Mouse (Mus musculus) hindbrain, embryonic 15.5 days (tissue): ENCODE measurements around the gene Piwil4. TPM values are rescaled to one million over a fixed set of nuclear protein-coding genes. Genes with fewer than 3 reads are reported as not detected.

ENCODE experiments used
- ATAC-seq: fragments of 200-750 bp; cut with Nextera tagmentation; 2 replicates; pipeline ENCODE4 v1.8.0; 2017; ENCODE audit warnings: low read depth, moderate number of reproducible peaks, moderate TSS enrichment; ENCODE audit not compliant: low FRiP score
- H3K27ac ChIP-seq: fragments of 300-500 bp; sonication (generic); replicated peaks from 2 replicates; pipeline ENCODE4 v1.5.1; 2015; ENCODE audit warnings: mild to moderate bottlenecking, inconsistent platforms
- H3K27me3 ChIP-seq: fragments of 300-500 bp; sonication (generic); 2 replicates; pipeline ENCODE4 v1.6.1; 2015; ENCODE audit warnings: control low read depth, inconsistent platforms
- H3K36me3 ChIP-seq: fragments of 300-500 bp; sonication (generic); 2 replicates; pipeline ENCODE4 v1.6.1; 2015; ENCODE audit warnings: control low read depth, inconsistent platforms
- H3K4me1 ChIP-seq: fragments of 300-500 bp; sonication (generic); replicated peaks from 2 replicates; pipeline ENCODE4 v1.6.1; 2015; ENCODE audit warnings: control low read depth, inconsistent platforms
- H3K4me2 ChIP-seq: fragments of 300-500 bp; sonication (generic); 2 replicates; pipeline ENCODE4 v1.6.1; 2015; ENCODE audit warnings: moderate library complexity, mild to moderate bottlenecking, inconsistent platforms
- H3K4me3 ChIP-seq: fragments of 300-500 bp; sonication (generic); 2 replicates; pipeline ENCODE4 v1.5.1; 2015; ENCODE audit warnings: mild to moderate bottlenecking, inconsistent platforms
- H3K9ac ChIP-seq: fragments of 300-500 bp; sonication (generic); 2 replicates; pipeline ENCODE4 v1.6.1; 2015; ENCODE audit warnings: inconsistent platforms
- H3K9me3 ChIP-seq: fragments of 300-500 bp; sonication (generic); 2 replicates; pipeline ENCODE4 v1.6.1; 2016; ENCODE audit warnings: control low read depth, inconsistent platforms
- WGBS: fragments of 180-500 bp; shearing (Covaris S2); methylation state at CpG from one replicate; pipeline ENCODE4 v1.1.7; 2015; 5-methylcytosine and 5-hydroxymethylcytosine counted together
- polyA plus RNA-seq: library from polyadenylated mRNA; unstranded; fragments of >200 nt; fragmentation: Nextera tagmentation; extraction: Ambion mirVana; gene quantifications from 2 replicates; pipeline ENCODE4 v1.2.1, GENCODE M21; 2015

Piwil4 gene
- polyA plus RNA-seq, 1 experiment from 2014 or later, result 0.43 TPM

DNA sequence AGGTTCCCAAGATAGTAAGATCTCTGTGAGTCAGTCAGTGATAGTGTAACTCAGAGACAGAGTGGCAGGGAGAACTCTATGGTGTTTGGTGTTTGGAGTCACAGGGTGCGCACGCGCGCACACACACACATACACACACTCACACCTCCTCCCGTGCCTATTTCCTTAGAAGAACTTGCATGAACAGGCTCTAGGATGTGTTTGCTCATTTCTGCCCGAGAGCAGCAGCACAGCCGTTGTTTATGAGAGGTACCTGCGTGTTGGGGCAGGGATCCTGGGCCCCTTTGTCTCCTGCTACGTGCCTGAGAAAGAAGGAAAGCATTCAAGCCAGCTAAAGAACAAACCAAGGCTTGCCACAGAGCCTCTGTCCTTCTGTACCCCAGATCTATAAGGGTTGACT lies 78.4 kb downstream of the Piwil4 start:
- no peak for ATAC-seq
- Histone ChIP-seq H3K27ac (no peak overlapping the region), H3K9ac (no peak overlapping the region), H3K27me3 (no peaks in the 10 kb centered on the region), H3K4me1 (no peaks in the 10 kb centered on the region), H3K9me3 (no peaks in the 10 kb centered on the region), H3K4me2 (no peak overlapping the region), H3K36me3 (no peaks in the 10 kb centered on the region), H3K4me3 (no peak overlapping the region)
- WGBS, result 87% methylated on average over 9 of the region's 9 CpGs

- Histone ChIP-seq H3K9me3 (no peaks in the 10 kb centered on the region), H3K27ac (no peak overlapping the region), H3K27me3 (no peaks in the 10 kb centered on the region), H3K36me3 (no peaks in the 10 kb centered on the region), H3K4me2 (no peak overlapping the region), H3K4me1 (no peaks in the 10 kb centered on the region), H3K9ac (no peak overlapping the region), H3K4me3 (no peak overlapping the region)
- 51% methylated on average over 2 of the region's 2 CpGs for WGBS
- no peak for ATAC-seq
Measured at GRCm38 (mm10) chr9:14657926-14658325, 82.6 kb downstream of the Piwil4 start.

DNA sequence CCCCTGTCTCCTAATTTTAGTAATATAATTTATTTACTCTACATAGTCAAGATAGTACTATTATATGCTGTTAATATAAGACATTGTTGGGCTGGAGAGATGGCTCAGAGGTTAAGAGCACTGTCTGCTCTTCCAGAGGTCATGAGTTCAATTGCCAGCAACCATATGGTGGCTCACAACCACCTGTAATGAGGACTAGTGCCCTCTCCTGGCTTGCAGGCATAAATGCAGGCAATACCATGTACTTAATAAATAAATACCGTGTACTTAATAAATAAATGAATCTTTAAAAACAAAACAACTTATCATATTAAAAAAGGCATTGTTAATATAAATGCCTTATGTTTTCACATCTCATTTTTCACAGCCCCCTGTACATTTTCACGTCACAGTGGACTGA lies 86.5 kb downstream of the Piwil4 start:
- H3K27me3 ChIP-seq, result no peaks in the 10 kb centered on the region
- H3K4me3 ChIP-seq, result no peak overlapping the region
- H3K27ac ChIP-seq, result no peak overlapping the region
- H3K36me3 ChIP-seq, result no peaks in the 10 kb centered on the region
- 71% methylated on average over 2 of the region's 2 CpGs for WGBS
- no peaks in the 10 kb centered on the region for H3K9me3 ChIP-seq
- H3K4me1 ChIP-seq, result no peaks in the 10 kb centered on the region
- ATAC-seq, result no peak
- H3K9ac ChIP-seq, result no peak overlapping the region
- no peak overlapping the region for H3K4me2 ChIP-seq

DNA sequence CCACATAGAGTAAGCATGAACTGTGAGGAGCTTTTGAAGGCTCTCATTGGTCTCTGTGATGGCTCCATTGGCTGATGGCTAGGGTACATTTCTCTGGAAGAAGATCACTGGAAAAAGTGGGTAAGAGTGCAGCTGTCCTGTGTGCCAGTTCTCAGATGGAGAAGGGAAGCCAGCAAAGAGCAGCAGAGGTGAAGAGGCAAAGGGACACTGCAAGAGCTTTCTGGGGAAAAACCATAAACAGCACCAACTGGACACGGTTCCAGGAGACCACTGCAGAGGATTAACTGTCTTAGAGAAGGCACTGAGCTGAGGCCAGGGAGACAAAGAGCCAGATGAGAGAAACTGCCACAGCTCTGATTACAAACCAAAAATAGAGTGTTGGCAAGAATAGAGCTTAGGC lies 87.8 kb downstream of the Piwil4 start:
- Histone ChIP-seq H3K4me3 (no peak overlapping the region), H3K4me1 (no peaks in the 10 kb centered on the region), H3K9ac (no peak overlapping the region), H3K9me3 (no peaks in the 10 kb centered on the region), H3K4me2 (no peak overlapping the region), H3K36me3 (no peaks in the 10 kb centered on the region), H3K27me3 (no peaks in the 10 kb centered on the region), H3K27ac (no peak overlapping the region)
- ATAC-seq, result no peak
- WGBS, result 79% methylated on average over 1 of the region's 1 CpGs

DNA sequence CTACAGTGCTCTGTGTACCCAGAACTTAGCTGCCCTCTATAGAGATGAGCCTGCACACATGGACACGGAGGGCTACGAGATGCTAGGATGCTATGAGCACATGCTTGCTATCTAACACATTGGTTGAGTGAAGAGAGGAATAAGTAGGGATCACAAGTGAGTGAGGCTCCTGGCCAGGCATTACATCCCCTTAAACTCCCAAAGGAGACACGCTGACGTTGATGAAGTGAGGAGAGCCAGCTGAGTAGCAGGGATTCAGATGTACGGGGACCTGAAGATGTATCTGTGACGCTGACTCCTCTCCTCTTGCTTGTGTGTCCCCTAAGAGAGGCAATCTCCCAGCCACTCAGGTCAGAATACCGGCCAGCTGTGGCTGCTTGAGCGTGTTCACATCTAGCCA lies 92.7 kb downstream of the Piwil4 start:
- H3K4me3 ChIP-seq, result no peak overlapping the region
- no peaks in the 10 kb centered on the region for H3K9me3 ChIP-seq
- ATAC-seq, result no peak
- H3K27ac ChIP-seq, result no peak overlapping the region
- H3K4me1 ChIP-seq, result peaks cover 8% of the 10 kb centered on the region
- no peaks in the 10 kb centered on the region for H3K27me3 ChIP-seq
- H3K9ac ChIP-seq, result no peak overlapping the region
- no peak overlapping the region for H3K4me2 ChIP-seq
- H3K36me3 ChIP-seq, result no peaks in the 10 kb centered on the region
- 80% methylated on average over 8 of the region's 8 CpGs for WGBS

- WGBS, result 100% methylated on average over 1 of the region's 1 CpGs
- Histone ChIP-seq H3K27ac (no peak overlapping the region), H3K27me3 (no peaks in the 10 kb centered on the region), H3K36me3 (no peaks in the 10 kb centered on the region), H3K4me3 (no peak overlapping the region), H3K9me3 (no peaks in the 10 kb centered on the region), H3K4me1 (peaks cover 14% of the 10 kb centered on the region), H3K9ac (no peak overlapping the region), H3K4me2 (no peak overlapping the region)
- no peak for ATAC-seq
Measured at GRCm38 (mm10) chr9:14646641-14647040, 93.9 kb downstream of the Piwil4 start.

Other genes starting within 250 kb of the Piwil4 start
- gene Kdm4d, start 240.3 kb downstream of the Piwil4 start, polyA plus RNA-seq, result 0.72 and 1.2 TPM in 2 replicates
- gene Cwc15, start 240.1 kb downstream of the Piwil4 start, polyA plus RNA-seq, result 138 and 143 TPM in 2 replicates
- 8.1 and 8.4 TPM in 2 replicates for gene Amotl1, start 95.7 kb downstream of the Piwil4 start, polyA plus RNA-seq
- gene Fut4, start 11.7 kb upstream of the Piwil4 start, polyA plus RNA-seq, result 1.8 TPM in 2 replicates
- 2.7 and 4.2 TPM in 2 replicates for gene 1700012B09Rik, start 30.3 kb upstream of the Piwil4 start, polyA plus RNA-seq
- 11.5 and 12.5 TPM in 2 replicates for gene Mre11a, start 43.9 kb upstream of the Piwil4 start, polyA plus RNA-seq
- 25.6 and 26.8 TPM in 2 replicates for gene Ankrd49, start 44.1 kb upstream of the Piwil4 start, polyA plus RNA-seq
- 1.6 TPM in 2 replicates for gene Gpr83, start 119.5 kb upstream of the Piwil4 start, polyA plus RNA-seq
- gene Izumo1r, start 163.2 kb upstream of the Piwil4 start, polyA plus RNA-seq, result not detected in 2 replicates